ENCODE assay signal across 8 mouse cellular contexts in the genomic region with DNA sequence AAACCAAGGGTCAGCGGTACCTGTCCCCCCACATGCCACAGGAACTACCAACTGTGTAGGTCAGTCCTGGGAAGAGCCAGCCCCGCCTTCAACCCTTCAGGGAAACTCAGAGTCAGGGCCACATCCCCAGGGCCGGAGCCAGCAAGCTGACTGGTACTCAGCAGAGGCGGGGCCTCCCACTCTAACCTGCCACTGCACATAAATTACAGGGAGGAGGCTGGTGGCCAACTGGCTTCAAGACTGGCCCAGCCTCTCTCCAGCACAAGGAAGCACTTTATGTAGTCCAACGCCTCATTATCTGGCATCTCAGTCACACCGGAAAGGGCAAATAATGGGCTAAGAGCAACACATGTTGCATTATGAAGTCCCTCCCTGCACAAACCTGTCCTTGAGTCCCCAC. TPM values are rescaled to one million over a fixed set of nuclear protein-coding genes. Genes with fewer than 3 reads are reported as not detected.
A peak's percentile ranks its signal among the peaks of the same experiment; 100 is the strongest.
DNase-seq lines count a peak whose midpoint lies in the region; ATAC-seq lines count a peak whose summit lies in the region.

No protein-coding gene starts in this region.

- 0 out of 2 replicates have a peak, but pooled peaks have one; percentile 32 for ATAC-seq in limb, embryonic 11.5 days (ENCODE audit: insufficient number of reproducible peaks, low FRiP score, low TSS enrichment, low read depth)
- ATAC-seq in midbrain, embryonic 11.5 days (ENCODE audit: low FRiP score): no peak
- ATAC-seq in forebrain, embryonic 15.5 days (replicated peaks): no peak

- H3K36me3 ChIP-seq in limb, embryonic 11.5 days (ENCODE audit: control insufficient read depth, insufficient read depth, low read length): no peaks in the 10 kb centered on the region
- H3K36me3 ChIP-seq in midbrain, embryonic 11.5 days (ENCODE audit: control insufficient read depth, insufficient read depth, low read length): no peaks in the 10 kb centered on the region
- H3K36me3 ChIP-seq in forebrain, embryonic 15.5 days: no peaks in the 10 kb centered on the region

- no peaks in the 10 kb centered on the region for H3K9me3 ChIP-seq in limb, embryonic 11.5 days (ENCODE audit: control insufficient read depth, low read length)
- H3K9me3 ChIP-seq in midbrain, embryonic 11.5 days (ENCODE audit: control insufficient read depth, low read length): no peaks in the 10 kb centered on the region
- H3K9me3 ChIP-seq in forebrain, embryonic 15.5 days: no peaks in the 10 kb centered on the region

- peaks cover 68% of the 10 kb centered on the region for H3K4me1 ChIP-seq in limb, embryonic 11.5 days (ENCODE audit: control insufficient read depth, insufficient read depth, low read length)
- peaks cover 20% of the 10 kb centered on the region for H3K4me1 ChIP-seq in midbrain, embryonic 11.5 days (ENCODE audit: control insufficient read depth, insufficient read depth, low read length)
- peaks cover 65% of the 10 kb centered on the region for H3K4me1 ChIP-seq in forebrain, embryonic 15.5 days

- WGBS in limb, embryonic 11.5 days: 9% methylated on average over 6 of the region's 6 CpGs
- WGBS in midbrain, embryonic 11.5 days: 64% methylated on average over 6 of the region's 6 CpGs
- 41% methylated on average over 6 of the region's 6 CpGs for WGBS in forebrain, embryonic 15.5 days

- H3K9ac ChIP-seq in limb, embryonic 11.5 days (ENCODE audit: low read length): no peak overlapping the region
- H3K9ac ChIP-seq in midbrain, embryonic 11.5 days (ENCODE audit: low read length): no peak overlapping the region
- no peak overlapping the region for H3K9ac ChIP-seq in forebrain, embryonic 15.5 days (replicated peaks)

- DNase-seq in 3134 (ENCODE audit: extremely low read depth, insufficient read length, low spot score) (peak; percentile 80), ZHBTc4 (ENCODE audit: low read depth, low spot score) (peak; percentile 57)
- DNase-seq in gonadal fat pad, adult 2 months (ENCODE audit: low read depth): peak; percentile 95
- DNase-seq in limb, embryonic 11.5 days (ENCODE audit: low spot score): peak; percentile 75
- peak; percentile 77 for DNase-seq in testis, postnatal 14 days (ENCODE audit: low spot score)
- DNase-seq in midbrain, embryonic 11.5 days (ENCODE audit: low spot score, missing footprints): no peak
- DNase-seq in cerebellum, postnatal 14 days: no peak

- H3K27me3 ChIP-seq in limb, embryonic 11.5 days (ENCODE audit: control insufficient read depth, insufficient read depth, low read length): no peaks in the 10 kb centered on the region
- H3K27me3 ChIP-seq in midbrain, embryonic 11.5 days (ENCODE audit: control insufficient read depth, insufficient read depth, low read length): no peaks in the 10 kb centered on the region
- H3K27me3 ChIP-seq in forebrain, embryonic 15.5 days: no peaks in the 10 kb centered on the region

- 0 out of 2 replicates have a peak overlapping the region, but pooled peaks have one; percentile 23 for H3K27ac ChIP-seq in limb, embryonic 11.5 days (replicated peaks; ENCODE audit: low read depth, low read length)
- no peak overlapping the region for H3K27ac ChIP-seq in midbrain, embryonic 11.5 days (ENCODE audit: low read depth, low read length)
- no peak overlapping the region for H3K27ac ChIP-seq in forebrain, embryonic 15.5 days (replicated peaks)

- no peak overlapping the region for H3K4me2 ChIP-seq in limb, embryonic 11.5 days (ENCODE audit: low read depth, severe bottlenecking)
- H3K4me2 ChIP-seq in midbrain, embryonic 11.5 days: no peak overlapping the region
- H3K4me2 ChIP-seq in forebrain, embryonic 15.5 days (replicated peaks): no peak overlapping the region

- H3K4me3 ChIP-seq in limb, embryonic 11.5 days (ENCODE audit: low read depth, low read length): no peak overlapping the region
- no peak overlapping the region for H3K4me3 ChIP-seq in midbrain, embryonic 11.5 days (ENCODE audit: low read depth, low read length)
- H3K4me3 ChIP-seq in forebrain, embryonic 15.5 days: no peak overlapping the region

RNA-seq across cellular contexts. Expression of gene Shb, which starts 22.1 kb away (rescaled TPM):
- 23.4 and 27.6 TPM in 2 replicates for polyA plus RNA-seq in gonadal fat pad, adult 2 months (2012; rRNA removed)
- 6.4 and 6.5 TPM in 2 replicates for polyA plus RNA-seq in limb, embryonic 11.5 days (2014; fragmentation: Nextera tagmentation; extraction: Ambion mirVana)
- polyA plus RNA-seq in midbrain, embryonic 11.5 days (2014; fragmentation: Nextera tagmentation; extraction: Ambion mirVana): 2.7 and 2.8 TPM in 2 replicates
- 13.1 and 13.3 TPM in 2 replicates for polyA plus RNA-seq in forebrain, embryonic 15.5 days (2015; fragmentation: Nextera tagmentation; extraction: Ambion mirVana)

Comparison
In these comparisons a context has a peak if more than half of its experiments do, and no peak if none do; other contexts are left out.
1. DNase-seq: peak in 3134 (single experiment), ZHBTc4 (single experiment), gonadal fat pad, adult 2 months (single experiment), limb, embryonic 11.5 days (single experiment) and testis, postnatal 14 days (single experiment); none in midbrain, embryonic 11.5 days (single experiment) and cerebellum, postnatal 14 days (0 of 2).